Mouse (Mus musculus) lung, adult 2 months (tissue): ENCODE measurements around the gene Gpsm1.

Experiments
- CTCF ChIP-seq: fragments of 200-500 bp; IDR thresholded peaks from 2 replicates; pipeline ENCODE4 v1.5.1; 2011; ENCODE audit warnings: mild to moderate bottlenecking, low read length, control low read depth; ENCODE audit not compliant: insufficient read depth
- POLR2A ChIP-seq: fragments of 200-500 bp; IDR thresholded peaks from 2 replicates; pipeline ENCODE4 v1.6.1; 2011; ENCODE audit warnings: low read depth, mild to moderate bottlenecking, control low read depth, low read length, borderline replicate concordance; ENCODE audit errors: extremely low read depth

GRCm38 (mm10) chr2:26319109-26319508 is 3.8 kb downstream of the Gpsm1 start:
- TF ChIP-seq CTCF, result no peak
- no peak for TF ChIP-seq POLR2A
